Mouse (Mus musculus): ENCODE data around the gene Aspm. TPM values are rescaled to one million over a fixed set of nuclear protein-coding genes. Genes with fewer than 3 reads are reported as not detected.
A peak's percentile ranks its signal among the peaks of the same experiment; 100 is the strongest.

Aspm gene
- total and polyA plus RNA-seq, 3 experiments, result 15.1 to 137 (median 15.1) TPM

- Histone ChIP-seq H3K9me3 (replicated peaks; ENCODE audit: insufficient read depth, low read length) (no peaks in the 10 kb centered on the region), H3K4me3 (ENCODE audit: control insufficient read depth in 1 of 2, insufficient read depth in 1 of 2, low read depth in 2 of 2, low read length in 2 of 2) (no peak overlapping the region), H3K27ac (ENCODE audit: control insufficient read depth, low read depth, low read length) (0 out of 2 replicates have a peak overlapping the region, but pooled peaks have one; percentile 4), H3K36me3 (ENCODE audit: control insufficient read depth in 1 of 2, insufficient read depth in 2 of 2, low read length in 2 of 2) (peaks cover 0 to 3% of the 10 kb centered on the region in 2 experiments; a peak in 2 of 4 replicates), H3K9ac (ENCODE audit: control insufficient read depth, low read depth, low read length, poor library complexity, severe bottlenecking) (no peak overlapping the region), H3K79me2 (ENCODE audit: control insufficient read depth, insufficient read depth, low read length, poor library complexity) (no peaks in the 10 kb centered on the region), H3K4me1 (ENCODE audit: control insufficient read depth in 1 of 2, insufficient read depth in 2 of 2, low read length in 2 of 2) (peaks cover 0 to 4% of the 10 kb centered on the region in 2 experiments; a peak in 2 of 4 replicates), H3K27me3 (ENCODE audit: control insufficient read depth in 1 of 2, insufficient read depth in 2 of 2, low read length in 2 of 2) (no peaks in the 10 kb centered on the region)
- peak; percentile 70 for DNase-seq (ENCODE audit: low read depth, low spot score)
- TF ChIP-seq USF2 (IDR thresholded peaks at IDR 0.05; ENCODE audit: borderline replicate concordance in 1 of 2, insufficient read depth in 1 of 2, low read depth in 1 of 2, low read length in 2 of 2), result no peak
- TF ChIP-seq ZKSCAN1 (IDR thresholded peaks at IDR 0.05; ENCODE audit: low read depth, low read length), result no peak
- peak; percentile 43; the same call in 1 of the 2 replicates for TF ChIP-seq GATA1 (IDR thresholded peaks at IDR 0.05; ENCODE audit: low read depth, low read length)
- no peak for TF ChIP-seq MYB (IDR thresholded peaks at IDR 0.05; ENCODE audit: low read depth, low read length)
- peak in 1 of 2 experiments; percentile 54; a peak in 3 of 4 replicates for TF ChIP-seq EP300 (IDR thresholded peaks at IDR 0.05; ENCODE audit: low read depth in 1 of 2, low read length in 2 of 2)
These were observed 41.1 kb upstream of the Aspm start for GRCm38 (mm10) chr1:139413465-139413864.

- H3K27ac ChIP-seq (ENCODE audit: control insufficient read depth, low read depth, low read length), result peak overlapping the region; percentile 83
- no peaks in the 10 kb centered on the region for H3K27me3 ChIP-seq (ENCODE audit: control insufficient read depth in 1 of 2, insufficient read depth in 2 of 2, low read length in 2 of 2)
- H3K9me3 ChIP-seq (replicated peaks; ENCODE audit: insufficient read depth, low read length), result no peaks in the 10 kb centered on the region
- peaks cover 0 to 18% of the 10 kb centered on the region in 2 experiments; a peak in 3 of 4 replicates for H3K36me3 ChIP-seq (ENCODE audit: control insufficient read depth in 1 of 2, insufficient read depth in 2 of 2, low read length in 2 of 2)
- H3K4me1 ChIP-seq (ENCODE audit: control insufficient read depth in 1 of 2, insufficient read depth in 2 of 2, low read length in 2 of 2), result peaks cover 5 to 16% of the 10 kb centered on the region in 2 experiments
- H3K9ac ChIP-seq (ENCODE audit: control insufficient read depth, low read depth, low read length, poor library complexity, severe bottlenecking), result peak overlapping the region; percentile 84
- H3K4me3 ChIP-seq (ENCODE audit: control insufficient read depth in 1 of 2, insufficient read depth in 1 of 2, low read depth in 2 of 2, low read length in 2 of 2), result peak overlapping the region; percentile 59 to 70
- H3K79me2 ChIP-seq (ENCODE audit: control insufficient read depth, insufficient read depth, low read length, poor library complexity), result peaks cover 21% of the 10 kb centered on the region
- no peak for TF ChIP-seq JUND (IDR thresholded peaks at IDR 0.05; ENCODE audit: low read depth, low read length)
- no peak for TF ChIP-seq TBP (IDR thresholded peaks at IDR 0.05; ENCODE audit: low read depth, low read length)
- TF ChIP-seq POLR2A (IDR thresholded peaks at IDR 0.05; ENCODE audit: control insufficient read depth in 1 of 2, insufficient read depth in 1 of 2, low read depth in 1 of 2, low read length in 2 of 2, poor library complexity in 1 of 2), result no peak
- TF ChIP-seq GABPA (IDR thresholded peaks at IDR 0.05; ENCODE audit: low read depth, low read length), result no peak
- no peak for TF ChIP-seq SMC3 (IDR thresholded peaks at IDR 0.05; ENCODE audit: low read depth, low read length)
- no peak for TF ChIP-seq MAFK (IDR thresholded peaks at IDR 0.05; ENCODE audit: borderline replicate concordance, low read depth, low read length)
- no peak for TF ChIP-seq BHLHE40 (IDR thresholded peaks at IDR 0.05; ENCODE audit: borderline replicate concordance, low read depth, low read length)
- no peak for TF ChIP-seq MEF2A (IDR thresholded peaks at IDR 0.05; ENCODE audit: extremely low read depth, insufficient replicate concordance, low read depth, low read length, poor library complexity, severe bottlenecking)
- TF ChIP-seq EP300 (IDR thresholded peaks at IDR 0.05; ENCODE audit: low read depth in 1 of 2, low read length in 2 of 2), result no peak
- TF ChIP-seq ELF1 (IDR thresholded peaks at IDR 0.05; ENCODE audit: low read depth, low read length), result no peak
- no peak for TF ChIP-seq ZNF384 (IDR thresholded peaks at IDR 0.05; ENCODE audit: low read depth, low read length)
- TF ChIP-seq MYB (IDR thresholded peaks at IDR 0.05; ENCODE audit: low read depth, low read length), result no peak
- no peak for TF ChIP-seq HCFC1 (IDR thresholded peaks at IDR 0.05; ENCODE audit: low read depth, low read length)
- no peak for TF ChIP-seq KAT2A (conservative IDR thresholded peaks at IDR 0.05; ENCODE audit: low read depth, low read length)
- no peak for TF ChIP-seq CTCF (IDR thresholded peaks at IDR 0.05 in 2 of 3, conservative IDR thresholded peaks at IDR 0.05 in 1 of 3; ENCODE audit: control insufficient read depth in 1 of 3, insufficient read depth in 1 of 3, low read depth in 2 of 3, low read length in 3 of 3, poor library complexity in 1 of 3, severe bottlenecking in 1 of 3)
- TF ChIP-seq ZC3H11A (IDR thresholded peaks at IDR 0.05; ENCODE audit: low read depth, low read length), result no peak
- TF ChIP-seq TAL1 (IDR thresholded peaks at IDR 0.05; ENCODE audit: low read length), result no peak
- TF ChIP-seq E2F4 (IDR thresholded peaks at IDR 0.05; ENCODE audit: borderline replicate concordance, low read depth, low read length), result no peak
- DNase-seq (ENCODE audit: low read depth, low spot score), result no peak
These were observed 33.1 kb upstream of the Aspm start for GRCm38 (mm10) chr1:139421521-139421874.
